Mouse (Mus musculus): ENCODE measurements around the gene Lrig3.

- no peak for TF ChIP-seq POLR2A (IDR thresholded peaks at IDR 0.05; ENCODE audit: insufficient read depth, low read depth, low read length)
- TF ChIP-seq CTCF (IDR thresholded peaks at IDR 0.05; ENCODE audit: insufficient read depth, low read depth, low read length): no peak
These were observed 2.5 kb downstream of the Lrig3 start for GRCm38 (mm10) chr10:125968191-125969132.
